Mouse (Mus musculus) kidney, postnatal 0 days (tissue): Measurements from ENCODE around the gene Slc5a4b. TPM values are rescaled to one million over a fixed set of nuclear protein-coding genes. Genes with fewer than 3 reads are reported as not detected.

Experiments used
- ATAC-seq: fragments of 200-750 bp; cut with Nextera tagmentation; replicated peaks from 2 replicates; pipeline ENCODE4 v1.8.0; 2017; ENCODE audit warnings: low read depth, moderate number of reproducible peaks, moderate TSS enrichment, moderate library complexity; ENCODE audit not compliant: low FRiP score
- DNase-seq: peaks from one replicate; pipeline ENCODE4 v3.0.0-alpha.2; 2016; ENCODE audit warnings: low spot score
- H3K27ac ChIP-seq: fragments of 300-500 bp; sonication (generic); 2 replicates; pipeline ENCODE4 v1.5.1; 2014; ENCODE audit warnings: mild to moderate bottlenecking
- H3K27me3 ChIP-seq: fragments of 300-500 bp; sonication (generic); 2 replicates; pipeline ENCODE4 v1.6.1; 2014; ENCODE audit warnings: low read length, mixed read lengths; ENCODE audit not compliant: insufficient read depth
- H3K36me3 ChIP-seq: fragments of 300-500 bp; sonication (generic); 2 replicates; pipeline ENCODE4 v1.6.1; 2014; ENCODE audit warnings: low read length, mixed read lengths; ENCODE audit not compliant: insufficient read depth
- H3K4me1 ChIP-seq: fragments of 300-500 bp; sonication (generic); replicated peaks from 2 replicates; pipeline ENCODE4 v1.6.1; 2014; ENCODE audit warnings: antibody characterized with exemption, low read length, mixed read lengths; ENCODE audit not compliant: insufficient read depth
- H3K4me2 ChIP-seq: fragments of 300-500 bp; sonication (generic); 2 replicates; pipeline ENCODE4 v1.6.1; 2014; ENCODE audit warnings: mild to moderate bottlenecking, low read length, moderate library complexity, mixed read lengths
- H3K4me3 ChIP-seq: fragments of 300-500 bp; sonication (generic); replicated peaks from 2 replicates; pipeline ENCODE4 v1.5.1; 2014; ENCODE audit warnings: low read depth, low read length
- H3K9ac ChIP-seq: fragments of 300-500 bp; sonication (generic); 2 replicates; pipeline ENCODE4 v1.6.1; 2014; ENCODE audit warnings: low read depth, low read length
- H3K9me3 ChIP-seq: fragments of 300-500 bp; sonication (generic); replicated peaks from 2 replicates; pipeline ENCODE4 v1.6.1; 2016; ENCODE audit warnings: low read length, inconsistent platforms, mixed read lengths
- CTCF ChIP-seq: IDR thresholded peaks from 2 replicates; pipeline ENCODE4 v1.5.1; 2016; ENCODE audit warnings: antibody characterized with exemption, low read depth, mild to moderate bottlenecking, moderate library complexity
- WGBS: fragments of 180-500 bp; shearing (Covaris S2); extraction: QIAGEN DNeasy Blood & Tissue Kit; methylation state at CpG from one replicate; pipeline ENCODE4 v1.1.7; 2014; 5-methylcytosine and 5-hydroxymethylcytosine counted together
- polyA plus RNA-seq: library from polyadenylated mRNA; unstranded; fragments of >200 nt; fragmentation: Nextera tagmentation; extraction: Ambion mirVana; gene quantifications from 2 replicates; pipeline ENCODE4 v1.2.1, GENCODE M21; 2015

Gene Slc5a4b
- polyA plus RNA-seq, 1 experiment from 2014 or later: 0.14 TPM

GRCm38 (mm10) chr10:76031511-76032401 lies 79.0 kb downstream of the Slc5a4b start:
- Histone ChIP-seq H3K27ac (peak overlapping the region; percentile 58), H3K9me3 (no peaks in the 10 kb centered on the region), H3K9ac (peak overlapping the region; percentile 36; the same call in 1 of the 2 replicates), H3K27me3 (no peaks in the 10 kb centered on the region), H3K36me3 (no peaks in the 10 kb centered on the region), H3K4me1 (no peaks in the 10 kb centered on the region), H3K4me3 (peak overlapping the region; percentile 84), H3K4me2 (peak overlapping the region; percentile 91)
- no peak for ATAC-seq
- no peak for DNase-seq
- no peak for TF ChIP-seq CTCF
- 51% methylated on average over 14 of the region's 14 CpGs for WGBS

- Histone ChIP-seq H3K4me1 (no peaks in the 10 kb centered on the region), H3K9me3 (no peaks in the 10 kb centered on the region), H3K27me3 (no peaks in the 10 kb centered on the region), H3K4me3 (no peak overlapping the region), H3K27ac (no peak overlapping the region), H3K4me2 (no peak overlapping the region), H3K9ac (no peak overlapping the region), H3K36me3 (no peaks in the 10 kb centered on the region)
- TF ChIP-seq CTCF: no peak
- 71% methylated on average over 5 of the region's 5 CpGs for WGBS
- DNase-seq (no peak), ATAC-seq (no peak)
These were observed 80.3 kb downstream of the Slc5a4b start for GRCm38 (mm10) chr10:76030496-76030895.

GRCm38 (mm10) chr10:76029276-76029675 lies 81.5 kb downstream of the Slc5a4b start:
- Histone ChIP-seq H3K36me3 (no peaks in the 10 kb centered on the region), H3K27ac (no peak overlapping the region), H3K4me3 (no peak overlapping the region), H3K4me2 (no peak overlapping the region), H3K9ac (no peak overlapping the region), H3K4me1 (no peaks in the 10 kb centered on the region), H3K9me3 (peaks cover 5% of the 10 kb centered on the region; the same call in 1 of the 2 replicates), H3K27me3 (no peaks in the 10 kb centered on the region)
- WGBS: 45% methylated on average over 5 of the region's 5 CpGs
- DNase-seq (peak; percentile 7), ATAC-seq (no peak)
- TF ChIP-seq CTCF: no peak

GRCm38 (mm10) chr10:76028396-76028795 lies 82.4 kb downstream of the Slc5a4b start:
- no peak for TF ChIP-seq CTCF
- H3K36me3 ChIP-seq: no peaks in the 10 kb centered on the region
- no peak overlapping the region for H3K9ac ChIP-seq
- no peaks in the 10 kb centered on the region for H3K27me3 ChIP-seq
- peaks cover 5% of the 10 kb centered on the region; the same call in 1 of the 2 replicates for H3K9me3 ChIP-seq
- H3K4me1 ChIP-seq: no peaks in the 10 kb centered on the region
- no peak overlapping the region for H3K4me3 ChIP-seq
- no peak for DNase-seq
- WGBS: 59% methylated on average over 9 of the region's 9 CpGs
- no peak for ATAC-seq
- H3K27ac ChIP-seq: no peak overlapping the region
- H3K4me2 ChIP-seq: no peak overlapping the region

GRCm38 (mm10) chr10:76028016-76028366 lies 82.8 kb downstream of the Slc5a4b start:
- Histone ChIP-seq H3K27me3 (no peaks in the 10 kb centered on the region), H3K4me1 (no peaks in the 10 kb centered on the region), H3K27ac (no peak overlapping the region), H3K36me3 (no peaks in the 10 kb centered on the region), H3K9ac (no peak overlapping the region), H3K4me2 (no peak overlapping the region), H3K4me3 (no peak overlapping the region), H3K9me3 (peaks cover 5% of the 10 kb centered on the region; the same call in 1 of the 2 replicates)
- WGBS: 30% methylated on average over 4 of the region's 4 CpGs
- ATAC-seq (no peak), DNase-seq (no peak)
- TF ChIP-seq CTCF: no peak

- peak; percentile 25 for DNase-seq
- H3K4me2 ChIP-seq: no peak overlapping the region
- no peak for ATAC-seq
- 0 out of 2 replicates have a peak, but pooled peaks have one; percentile 6 for TF ChIP-seq CTCF
- no peak overlapping the region for H3K4me3 ChIP-seq
- peaks cover 5% of the 10 kb centered on the region; the same call in 1 of the 2 replicates for H3K9me3 ChIP-seq
- no peaks in the 10 kb centered on the region for H3K4me1 ChIP-seq
- H3K9ac ChIP-seq: no peak overlapping the region
- 52% methylated on average over 12 of the region's 12 CpGs for WGBS
- no peaks in the 10 kb centered on the region for H3K27me3 ChIP-seq
- no peak overlapping the region for H3K27ac ChIP-seq
- no peaks in the 10 kb centered on the region for H3K36me3 ChIP-seq
These were observed 83.4 kb downstream of the Slc5a4b start for GRCm38 (mm10) chr10:76027127-76028015.
